Mouse (Mus musculus): ENCODE data around the gene Plxnb1. TPM values are rescaled to one million over a fixed set of nuclear protein-coding genes. Genes with fewer than 3 reads are reported as not detected.
"Not testable (repeated sequence)": the region's sequence is repeated elsewhere in the genome, so short reads cannot be mapped to it uniquely, and the experiment has no call there.

The Plxnb1 gene
- polyA plus RNA-seq, 1 experiment from 2014 or later: 7.4 TPM

DNA sequence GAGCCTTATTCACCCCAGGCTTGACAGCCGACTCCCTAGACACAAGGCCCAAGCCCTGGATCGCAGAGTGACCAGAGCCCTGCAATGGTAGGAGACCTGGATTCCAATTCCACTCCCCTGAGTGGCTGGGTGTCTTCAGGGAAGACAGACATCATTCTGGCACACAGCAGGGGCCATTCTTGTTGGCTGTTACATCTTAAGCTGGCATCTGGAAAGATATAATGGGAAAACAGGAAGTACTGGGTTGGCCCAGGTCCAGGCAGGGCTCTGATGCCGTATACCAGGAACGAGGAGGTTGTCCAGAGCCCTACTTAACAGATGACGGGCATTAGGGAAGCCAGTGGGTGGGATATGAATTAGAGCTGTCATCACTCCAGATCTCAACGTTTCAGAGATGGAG, 28.1 kb downstream of the Plxnb1 start:
- DNase-seq (ENCODE audit: low spot score): no peak

DNA sequence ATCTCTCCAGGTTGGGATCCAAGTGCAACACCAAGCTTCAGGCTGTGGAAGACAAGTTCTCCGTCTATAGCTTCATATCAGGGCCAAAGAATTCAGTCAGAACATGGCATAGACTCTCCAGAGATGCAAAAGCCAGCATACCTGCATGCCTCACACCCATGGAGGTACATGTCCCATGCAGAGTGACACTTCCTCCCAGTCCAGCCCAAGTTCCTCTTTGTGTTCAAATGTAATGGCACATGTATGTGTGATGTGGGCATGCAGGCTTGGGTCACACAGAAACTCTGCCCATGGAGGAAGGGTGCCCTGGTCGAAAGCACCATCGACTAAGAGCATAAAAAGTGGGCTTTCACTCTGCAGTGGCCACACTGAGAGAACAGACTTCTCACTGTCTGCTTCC, 29.0 kb downstream of the Plxnb1 start:
- H3K27ac ChIP-seq (ENCODE audit: low read depth, low read length): no peak overlapping the region
- no peaks in the 10 kb centered on the region for H3K4me1 ChIP-seq (replicated peaks; ENCODE audit: control insufficient read depth, insufficient read depth, low read length)
- ATAC-seq (replicated peaks; ENCODE audit: low FRiP score) (no peak), DNase-seq (ENCODE audit: low spot score) (no peak)
- H3K9ac ChIP-seq (ENCODE audit: low read depth, low read length): no peak overlapping the region
- no peak overlapping the region for H3K4me3 ChIP-seq (ENCODE audit: low read depth, low read length)
- no peaks in the 10 kb centered on the region for H3K36me3 ChIP-seq (ENCODE audit: control insufficient read depth, insufficient read depth, low read length)
- H3K9me3 ChIP-seq (ENCODE audit: control insufficient read depth, low read length): no peaks in the 10 kb centered on the region
- no peaks in the 10 kb centered on the region for H3K27me3 ChIP-seq (replicated peaks; ENCODE audit: control insufficient read depth, insufficient read depth, low read length)
- 83% methylated on average over 3 of the region's 3 CpGs for WGBS
- H3K4me2 ChIP-seq: no peak overlapping the region

More for the DNA sequence above, 28.1 kb downstream of the Plxnb1 start:
- Histone ChIP-seq H3K9me3 (ENCODE audit: control insufficient read depth, low read length) (no peaks in the 10 kb centered on the region), H3K4me2 (no peak overlapping the region), H3K9ac (ENCODE audit: low read depth, low read length) (no peak overlapping the region), H3K27ac (ENCODE audit: low read depth, low read length) (no peak overlapping the region), H3K27me3 (replicated peaks; ENCODE audit: control insufficient read depth, insufficient read depth, low read length) (no peaks in the 10 kb centered on the region), H3K4me3 (ENCODE audit: low read depth, low read length) (no peak overlapping the region), H3K4me1 (replicated peaks; ENCODE audit: control insufficient read depth, insufficient read depth, low read length) (no peaks in the 10 kb centered on the region), H3K36me3 (ENCODE audit: control insufficient read depth, insufficient read depth, low read length) (no peaks in the 10 kb centered on the region)
- ATAC-seq (replicated peaks; ENCODE audit: low FRiP score): no peak
- 52% methylated on average over 6 of the region's 6 CpGs for WGBS

DNA sequence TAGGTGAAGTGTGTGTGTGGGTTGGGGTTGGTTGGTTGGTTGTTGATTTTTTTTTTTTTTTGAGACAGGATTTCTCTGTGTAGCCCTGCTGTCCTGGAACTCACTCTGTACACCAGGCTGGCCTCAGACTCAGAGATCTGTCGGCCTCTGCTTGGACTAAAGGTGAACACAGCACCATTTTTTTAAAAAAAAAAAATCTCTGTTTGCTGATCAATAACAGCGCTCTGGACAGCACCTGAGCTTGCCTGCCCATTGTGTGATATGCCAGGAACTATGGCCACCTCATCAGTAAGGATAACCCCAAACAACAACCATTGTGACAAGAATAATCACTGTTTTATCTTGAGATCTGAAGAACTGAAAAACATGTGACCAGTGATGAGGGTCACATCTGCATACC, 29.9 kb downstream of the Plxnb1 start:
- H3K36me3 ChIP-seq (ENCODE audit: control insufficient read depth, insufficient read depth, low read length): no peaks in the 10 kb centered on the region
- H3K4me3 ChIP-seq (ENCODE audit: low read depth, low read length): no peak overlapping the region
- no peaks in the 10 kb centered on the region for H3K4me1 ChIP-seq (replicated peaks; ENCODE audit: control insufficient read depth, insufficient read depth, low read length)
- H3K9ac ChIP-seq (ENCODE audit: low read depth, low read length): no peak overlapping the region
- 68% methylated on average over 2 of the region's 2 CpGs for WGBS
- no peak overlapping the region for H3K27ac ChIP-seq (ENCODE audit: low read depth, low read length)
- no peaks in the 10 kb centered on the region for H3K9me3 ChIP-seq (ENCODE audit: control insufficient read depth, low read length)
- no peak for DNase-seq (ENCODE audit: low spot score)
- H3K27me3 ChIP-seq (replicated peaks; ENCODE audit: control insufficient read depth, insufficient read depth, low read length): no peaks in the 10 kb centered on the region
- ATAC-seq (replicated peaks; ENCODE audit: low FRiP score): no peak
- H3K4me2 ChIP-seq: no peak overlapping the region

DNA sequence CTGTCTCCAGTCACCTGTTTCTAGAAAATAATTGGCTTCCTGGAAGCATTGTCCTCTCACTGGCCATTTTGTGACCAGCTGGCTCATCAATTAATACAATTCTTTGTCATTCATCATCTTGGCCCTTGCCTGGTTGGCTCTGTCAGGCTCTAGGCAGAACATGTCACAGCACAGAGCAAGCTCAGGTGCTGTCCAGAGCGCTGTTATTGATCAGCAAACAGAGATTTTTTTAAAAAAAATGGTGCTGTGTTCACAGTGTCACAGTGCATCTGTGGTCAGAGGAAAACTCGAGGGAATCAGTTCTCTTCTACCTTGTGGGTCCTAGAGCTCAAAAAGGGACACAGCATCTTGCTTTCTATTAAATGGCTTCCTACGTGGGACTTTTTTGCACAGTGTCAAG, 30.3 kb downstream of the Plxnb1 start:
- WGBS: 59% methylated on average over 3 of the region's 3 CpGs
- H3K9me3 ChIP-seq (ENCODE audit: control insufficient read depth, low read length): no peaks in the 10 kb centered on the region
- no peaks in the 10 kb centered on the region for H3K4me1 ChIP-seq (replicated peaks; ENCODE audit: control insufficient read depth, insufficient read depth, low read length)
- no peak for DNase-seq (ENCODE audit: low spot score)
- H3K4me3 ChIP-seq (ENCODE audit: low read depth, low read length): no peak overlapping the region
- no peak for ATAC-seq (replicated peaks; ENCODE audit: low FRiP score)
- H3K9ac ChIP-seq (ENCODE audit: low read depth, low read length): no peak overlapping the region
- no peaks in the 10 kb centered on the region for H3K36me3 ChIP-seq (ENCODE audit: control insufficient read depth, insufficient read depth, low read length)
- no peak overlapping the region for H3K27ac ChIP-seq (ENCODE audit: low read depth, low read length)
- no peak overlapping the region for H3K4me2 ChIP-seq
- H3K27me3 ChIP-seq (replicated peaks; ENCODE audit: control insufficient read depth, insufficient read depth, low read length): no peaks in the 10 kb centered on the region

DNA sequence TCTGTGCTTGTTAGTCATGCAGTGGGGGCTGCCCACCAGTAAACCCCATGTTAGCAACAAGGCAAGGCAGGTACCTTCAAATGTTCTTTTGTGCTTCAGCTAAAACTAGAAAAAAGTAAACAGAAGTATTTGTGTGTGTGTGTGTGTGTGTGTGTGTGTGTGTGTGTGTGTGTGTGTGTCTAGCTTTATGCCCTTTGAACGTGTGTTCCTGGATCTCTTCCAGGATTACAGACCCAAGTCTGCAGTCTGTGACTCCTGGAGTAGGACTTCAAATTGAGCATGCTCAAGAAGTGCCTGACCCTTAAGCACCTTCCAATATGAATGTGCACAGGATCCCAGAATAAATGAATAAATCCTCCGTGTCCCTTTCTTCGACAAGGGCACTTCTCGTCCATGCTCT, 31.9 kb downstream of the Plxnb1 start:
- peak; percentile 23 for DNase-seq (ENCODE audit: low spot score)
- no peaks in the 10 kb centered on the region for H3K4me1 ChIP-seq (replicated peaks; ENCODE audit: control insufficient read depth, insufficient read depth, low read length)
- ATAC-seq (replicated peaks; ENCODE audit: low FRiP score): no peak
- H3K9me3 ChIP-seq (ENCODE audit: control insufficient read depth, low read length): no peaks in the 10 kb centered on the region
- no peak overlapping the region for H3K4me2 ChIP-seq
- H3K27ac ChIP-seq (ENCODE audit: low read depth, low read length): no peak overlapping the region
- H3K36me3 ChIP-seq (ENCODE audit: control insufficient read depth, insufficient read depth, low read length): no peaks in the 10 kb centered on the region
- no peak overlapping the region for H3K9ac ChIP-seq (ENCODE audit: low read depth, low read length)
- no peaks in the 10 kb centered on the region for H3K27me3 ChIP-seq (replicated peaks; ENCODE audit: control insufficient read depth, insufficient read depth, low read length)
- H3K4me3 ChIP-seq (ENCODE audit: low read depth, low read length): no peak overlapping the region
- WGBS: 79% methylated on average over 4 of the region's 4 CpGs

DNA sequence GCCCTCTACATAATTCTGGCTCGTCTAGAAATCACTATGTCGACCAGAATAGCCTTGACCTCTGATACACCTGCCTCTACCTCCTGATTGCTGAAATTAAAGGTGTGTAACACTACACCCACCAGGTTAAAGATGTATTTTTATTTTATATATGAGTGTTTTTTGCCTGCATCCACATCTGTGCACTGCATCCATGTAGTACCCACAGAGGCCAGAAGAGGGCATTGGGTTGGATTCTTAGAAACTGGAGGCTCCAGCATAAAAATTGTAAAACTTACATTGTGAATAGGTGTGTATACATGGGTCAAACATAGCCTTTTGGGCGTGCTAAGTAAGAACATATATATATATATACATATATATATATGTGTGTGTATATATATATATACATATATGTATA, 33.0 kb downstream of the Plxnb1 start:
- H3K36me3 ChIP-seq (ENCODE audit: control insufficient read depth, insufficient read depth, low read length): no peaks in the 10 kb centered on the region
- H3K27me3 ChIP-seq (replicated peaks; ENCODE audit: control insufficient read depth, insufficient read depth, low read length): no peaks in the 10 kb centered on the region
- no peaks in the 10 kb centered on the region for H3K4me1 ChIP-seq (replicated peaks; ENCODE audit: control insufficient read depth, insufficient read depth, low read length)
- DNase-seq (ENCODE audit: low spot score) (no peak), ATAC-seq (replicated peaks; ENCODE audit: low FRiP score) (no peak)
- no peak overlapping the region for H3K4me2 ChIP-seq
- no peak overlapping the region for H3K27ac ChIP-seq (ENCODE audit: low read depth, low read length)
- no peaks in the 10 kb centered on the region for H3K9me3 ChIP-seq (ENCODE audit: control insufficient read depth, low read length)
- WGBS: 48% methylated on average over 3 of the region's 3 CpGs
- no peak overlapping the region for H3K4me3 ChIP-seq (ENCODE audit: low read depth, low read length)
- H3K9ac ChIP-seq (ENCODE audit: low read depth, low read length): no peak overlapping the region

DNA sequence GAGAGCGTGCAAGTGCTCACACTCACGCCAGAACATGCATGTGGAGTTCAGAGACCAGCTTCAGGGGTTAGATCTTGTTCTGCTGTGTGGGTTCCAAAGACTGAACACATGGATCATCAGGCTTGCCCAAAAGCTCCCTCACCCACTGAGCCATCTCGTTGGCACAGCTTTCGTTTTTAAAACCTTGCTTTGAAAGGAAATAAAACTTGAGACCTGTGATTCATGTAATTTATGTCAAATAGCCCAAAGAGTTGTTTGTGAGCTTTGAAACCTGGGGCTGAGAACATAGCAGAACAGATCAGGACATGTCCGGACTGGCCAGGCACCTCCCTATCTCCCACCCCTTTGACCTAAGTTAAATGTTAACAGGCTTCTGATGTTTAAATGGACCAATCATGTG, 34.9 kb downstream of the Plxnb1 start:
- H3K4me1 ChIP-seq (replicated peaks; ENCODE audit: control insufficient read depth, insufficient read depth, low read length): no peaks in the 10 kb centered on the region
- no peak overlapping the region for H3K4me2 ChIP-seq
- no peak overlapping the region for H3K27ac ChIP-seq (ENCODE audit: low read depth, low read length)
- DNase-seq (ENCODE audit: low spot score) (no peak), ATAC-seq (replicated peaks; ENCODE audit: low FRiP score) (no peak)
- H3K27me3 ChIP-seq (replicated peaks; ENCODE audit: control insufficient read depth, insufficient read depth, low read length): no peaks in the 10 kb centered on the region
- H3K9ac ChIP-seq (ENCODE audit: low read depth, low read length): no peak overlapping the region
- no peaks in the 10 kb centered on the region for H3K36me3 ChIP-seq (ENCODE audit: control insufficient read depth, insufficient read depth, low read length)
- 85% methylated on average over 5 of the region's 5 CpGs for WGBS
- H3K9me3 ChIP-seq (ENCODE audit: control insufficient read depth, low read length): no peaks in the 10 kb centered on the region
- no peak overlapping the region for H3K4me3 ChIP-seq (ENCODE audit: low read depth, low read length)

DNA sequence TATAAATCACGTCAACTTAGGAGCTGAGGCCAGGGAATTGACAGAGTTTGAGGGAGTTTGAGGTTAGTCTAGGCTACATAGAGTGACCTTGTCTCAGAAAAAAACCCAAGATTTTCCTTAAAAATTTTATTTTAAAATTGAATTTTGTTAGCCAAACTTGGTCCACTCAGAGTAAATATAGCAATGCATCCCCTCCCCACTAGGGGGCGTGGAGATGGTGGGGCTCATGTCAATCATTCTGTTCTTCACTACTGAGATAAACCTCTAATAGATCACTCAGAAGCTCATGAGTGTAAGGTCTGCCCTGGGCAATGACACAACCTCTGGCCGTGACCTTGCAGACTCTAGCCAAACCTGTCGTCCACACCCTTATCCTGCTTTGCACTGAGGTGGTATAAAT, 45.2 kb downstream of the Plxnb1 start:
- H3K4me2 ChIP-seq; DNase-seq (ENCODE audit: low spot score); H3K27ac ChIP-seq (ENCODE audit: low read depth, low read length); H3K4me1 ChIP-seq (replicated peaks; ENCODE audit: control insufficient read depth, insufficient read depth, low read length); H3K36me3 ChIP-seq (ENCODE audit: control insufficient read depth, insufficient read depth, low read length); H3K27me3 ChIP-seq (replicated peaks; ENCODE audit: control insufficient read depth, insufficient read depth, low read length); ATAC-seq (replicated peaks; ENCODE audit: low FRiP score); H3K9me3 ChIP-seq (ENCODE audit: control insufficient read depth, low read length); H3K4me3 ChIP-seq (ENCODE audit: low read depth, low read length); H3K9ac ChIP-seq (ENCODE audit: low read depth, low read length): not testable (repeated sequence)
- WGBS: 64% methylated on average over 4 of the region's 4 CpGs

DNA sequence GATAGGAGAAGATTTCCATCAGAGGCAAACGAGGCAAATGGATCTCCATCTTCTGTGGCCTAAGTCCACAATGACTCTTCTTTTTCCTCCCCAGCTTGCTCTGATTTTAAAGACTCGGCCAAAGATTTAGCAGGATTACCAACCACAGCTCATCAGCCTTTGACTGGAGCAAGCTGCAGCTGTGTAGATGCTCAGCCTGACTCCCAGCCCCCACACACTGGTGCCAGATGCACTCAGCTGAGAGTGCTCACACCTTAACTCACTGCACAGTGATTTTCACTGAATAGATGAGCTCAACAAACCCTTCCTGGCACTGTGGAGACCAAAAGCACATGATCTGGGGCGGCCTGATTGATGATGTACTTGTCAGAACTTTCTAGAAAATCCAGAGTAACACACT, 66.8 kb downstream of the Plxnb1 start, which contains the start of gene Fbxw21:
Fbxw21 (minus strand) TSS at position 101 of the 400 bp plus-strand sequence.
- Histone ChIP-seq H3K9me3 (ENCODE audit: control insufficient read depth, low read length) (no peaks in the 10 kb centered on the region), H3K27me3 (replicated peaks; ENCODE audit: control insufficient read depth, insufficient read depth, low read length) (no peaks in the 10 kb centered on the region), H3K9ac (ENCODE audit: low read depth, low read length) (no peak within 1 kb of the TSS), H3K27ac (ENCODE audit: low read depth, low read length) (no peak within 1 kb of the TSS), H3K4me3 (ENCODE audit: low read depth, low read length) (no peak within 1 kb of the TSS), H3K36me3 (ENCODE audit: control insufficient read depth, insufficient read depth, low read length) (no peaks in the 10 kb centered on the region), H3K4me2 (no peak within 1 kb of the TSS), H3K4me1 (replicated peaks; ENCODE audit: control insufficient read depth, insufficient read depth, low read length) (no peaks in the 10 kb centered on the region)
- no peak for DNase-seq (ENCODE audit: low spot score)
- ATAC-seq (replicated peaks; ENCODE audit: low FRiP score): no peak
- 57% methylated on average over 3 of the region's 3 CpGs for WGBS
